ENCODE assay signal across 8 mouse cellular contexts in the genomic region with DNA sequence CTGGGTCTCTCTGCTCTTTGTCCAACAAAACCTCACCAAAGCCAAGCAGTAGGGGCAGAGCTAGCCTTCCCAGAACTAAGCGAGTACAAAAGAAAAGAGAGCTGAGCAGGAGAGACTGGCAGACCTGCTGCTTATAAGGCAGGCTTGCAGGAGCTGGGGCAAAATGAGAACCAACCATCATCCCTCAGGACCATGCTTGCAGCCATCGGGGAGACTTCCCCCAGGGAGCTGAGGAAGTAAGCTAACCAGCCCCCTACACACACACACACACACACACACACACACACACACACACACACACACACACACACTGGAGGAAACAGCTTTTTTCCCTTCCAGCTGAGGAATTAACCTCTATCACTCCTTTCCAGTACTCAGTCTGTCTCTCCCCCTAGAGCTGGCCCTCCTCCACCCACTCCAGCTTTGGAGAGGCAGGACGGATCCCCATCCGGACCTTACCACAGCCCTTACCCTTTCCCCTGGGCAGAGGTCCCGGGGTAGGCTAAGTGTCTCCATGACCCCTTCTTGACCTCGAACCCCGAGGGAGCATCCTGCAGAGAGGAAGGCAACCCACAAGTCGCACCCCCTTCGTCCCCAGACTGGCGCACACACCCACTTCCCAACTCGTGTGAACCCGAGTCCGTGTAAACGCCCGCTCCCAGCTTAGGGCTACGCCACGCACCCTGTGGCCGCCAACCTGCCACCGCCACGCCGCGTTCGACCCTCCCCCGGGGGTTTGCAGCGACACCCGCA. TPM values are rescaled to one million over a fixed set of nuclear protein-coding genes. Genes with fewer than 3 reads are reported as not detected.
A peak's percentile ranks its signal among the peaks of the same experiment; 100 is the strongest.
DNase-seq lines count a peak whose midpoint lies in the region; ATAC-seq and TF ChIP-seq lines count a peak whose summit lies in the region.

No protein-coding gene starts in this region.

- peaks cover 2% of the 10 kb centered on the region; the same call in 1 of the 2 replicates for H3K27me3 ChIP-seq in kidney, adult 2 months (replicated peaks; ENCODE audit: control insufficient read depth, insufficient read depth, low read length)
- peaks cover 6% of the 10 kb centered on the region; the same call in 1 of the 2 replicates for H3K27me3 ChIP-seq in forebrain, postnatal 0 days (ENCODE audit: insufficient read depth, low read length)
- H3K27me3 ChIP-seq in midbrain, embryonic 11.5 days (ENCODE audit: control insufficient read depth, insufficient read depth, low read length) = peaks cover 41% of the 10 kb centered on the region

- ATAC-seq in forebrain, postnatal 0 days = no peak
- ATAC-seq in midbrain, embryonic 11.5 days (ENCODE audit: low FRiP score) = peak; percentile 15

- peak overlapping the region; percentile 61 for H3K9ac ChIP-seq in forebrain, postnatal 0 days
- peak overlapping the region; percentile 69 for H3K9ac ChIP-seq in midbrain, embryonic 11.5 days (ENCODE audit: low read length)

- no peak for TF ChIP-seq POLR2A in kidney, adult 2 months (IDR thresholded peaks at IDR 0.05; ENCODE audit: low read depth, low read length)

- H3K9me3 ChIP-seq in forebrain, postnatal 0 days (ENCODE audit: low read length) = no peaks in the 10 kb centered on the region
- no peaks in the 10 kb centered on the region for H3K9me3 ChIP-seq in midbrain, embryonic 11.5 days (ENCODE audit: control insufficient read depth, low read length)

- H3K4me2 ChIP-seq in forebrain, postnatal 0 days (ENCODE audit: low read depth) = peak overlapping the region; percentile 95
- H3K4me2 ChIP-seq in midbrain, embryonic 11.5 days = peak overlapping the region; percentile 100

- H3K36me3 ChIP-seq in kidney, adult 2 months (ENCODE audit: control insufficient read depth, insufficient read depth, low read length) = no peaks in the 10 kb centered on the region
- peaks cover 23% of the 10 kb centered on the region for H3K36me3 ChIP-seq in forebrain, postnatal 0 days (ENCODE audit: insufficient read depth)
- no peaks in the 10 kb centered on the region for H3K36me3 ChIP-seq in midbrain, embryonic 11.5 days (ENCODE audit: control insufficient read depth, insufficient read depth, low read length)

- peaks cover 15% of the 10 kb centered on the region; the same call in 1 of the 2 replicates for H3K4me1 ChIP-seq in kidney, adult 2 months (ENCODE audit: control insufficient read depth, insufficient read depth, low read length)
- peaks cover 5% of the 10 kb centered on the region; the same call in 1 of the 2 replicates for H3K4me1 ChIP-seq in forebrain, postnatal 0 days (ENCODE audit: insufficient read depth)
- peaks cover 17% of the 10 kb centered on the region for H3K4me1 ChIP-seq in midbrain, embryonic 11.5 days (ENCODE audit: control insufficient read depth, insufficient read depth, low read length)

- peak overlapping the region; percentile 56; the same call in 1 of the 2 replicates for H3K4me3 ChIP-seq in kidney, adult 2 months (ENCODE audit: insufficient read depth, low read depth, low read length)
- peak overlapping the region; percentile 53 for H3K4me3 ChIP-seq in forebrain, postnatal 0 days (ENCODE audit: low read depth, low read length)
- peak overlapping the region; percentile 57 for H3K4me3 ChIP-seq in midbrain, embryonic 11.5 days (ENCODE audit: low read depth, low read length)

- WGBS in kidney, adult 2 months = 18% methylated on average over 26 of the region's 26 CpGs
- 13% methylated on average over 26 of the region's 26 CpGs for WGBS in forebrain, postnatal 0 days
- 2% methylated on average over 26 of the region's 26 CpGs for WGBS in midbrain, embryonic 11.5 days

- no peak for TF ChIP-seq CTCF in kidney, adult 2 months (conservative IDR thresholded peaks at IDR 0.05; ENCODE audit: insufficient read depth, insufficient read length, low read depth, low read length)
- no peak for TF ChIP-seq CTCF in forebrain, postnatal 0 days (IDR thresholded peaks at IDR 0.05; ENCODE audit: low read depth)

- no peak overlapping the region for H3K27ac ChIP-seq in kidney, adult 2 months (ENCODE audit: insufficient read depth, low read depth, low read length)
- H3K27ac ChIP-seq in forebrain, postnatal 0 days (ENCODE audit: low read depth, low read length) = peak overlapping the region; percentile 21; the same call in 1 of the 2 replicates
- no peak overlapping the region for H3K27ac ChIP-seq in midbrain, embryonic 11.5 days (ENCODE audit: low read depth, low read length)

- no peak for DNase-seq in kidney, adult 2 months
- no peak for DNase-seq in kidney, postnatal 14 days
- DNase-seq in ZHBTc4 (ENCODE audit: low read depth, low spot score) = peak; percentile 50
- no peak for DNase-seq in forebrain, postnatal 0 days
- no peak for DNase-seq in midbrain, embryonic 11.5 days (ENCODE audit: low spot score, missing footprints)
- DNase-seq in spleen, postnatal 4 days (ENCODE audit: low spot score in 2 of 2) = no peak
- DNase-seq in adrenal gland, postnatal 10 days = no peak
- no peak for DNase-seq in lung, postnatal 14 days

RNA-seq across cellular contexts. Expression of a gene that starts 30.0 kb away (rescaled TPM):
- 13.0 and 13.2 TPM in 2 replicates for polyA plus RNA-seq in kidney, adult 2 months (2012; rRNA removed)
- total RNA-seq in forebrain, postnatal 0 days (2014; rRNA removed) = 50.1 and 70.7 TPM in 2 replicates
- 8.9 and 12.0 TPM in 2 replicates for polyA plus RNA-seq in forebrain, postnatal 0 days (2015; fragmentation: Nextera tagmentation; extraction: Ambion mirVana)
- 1.7 and 2.2 TPM in 2 replicates for polyA plus RNA-seq in midbrain, embryonic 11.5 days (2014; fragmentation: Nextera tagmentation; extraction: Ambion mirVana)
- 10 to 100 TPM in 1 of 2 experiments, 1 to 10 TPM in 1; 7.1 to 10.1 TPM for total RNA-seq in adrenal gland, postnatal 10 days (2021)

RNA-seq across cellular contexts. Expression of a gene that starts 45.8 kb away (rescaled TPM):
- not detected in 2 replicates for polyA plus RNA-seq in kidney, adult 2 months (2012; rRNA removed)
- 0.38 TPM in 1 of 2 replicates, not detected in the other for total RNA-seq in forebrain, postnatal 0 days (2014; rRNA removed)
- polyA plus RNA-seq in forebrain, postnatal 0 days (2015; fragmentation: Nextera tagmentation; extraction: Ambion mirVana) = 0.25 TPM in 1 of 2 replicates, not detected in the other
- polyA plus RNA-seq in midbrain, embryonic 11.5 days (2014; fragmentation: Nextera tagmentation; extraction: Ambion mirVana) = 0.11 TPM in 1 of 2 replicates, not detected in the other
- under 1 TPM in 1 of 2 experiments, not detected in 1; 0.18 TPM for total RNA-seq in adrenal gland, postnatal 10 days (2021)
